Mouse (Mus musculus) heart, adult 2 months (tissue): ENCODE data around the gene Afp.

ENCODE experiments used
- CTCF ChIP-seq: fragments of 200-600 bp; IDR thresholded peaks from 2 replicates; pipeline ENCODE4 v1.8.1; 2022; ENCODE audit warnings: antibody characterized with exemption, mild to moderate bottlenecking, moderate library complexity
- EP300 ChIP-seq: fragments of 200-500 bp; IDR thresholded peaks from 2 replicates; pipeline ENCODE4 v1.6.1; 2011; ENCODE audit warnings: low read depth, low read length, control low read depth; ENCODE audit not compliant: insufficient read depth

DNA sequence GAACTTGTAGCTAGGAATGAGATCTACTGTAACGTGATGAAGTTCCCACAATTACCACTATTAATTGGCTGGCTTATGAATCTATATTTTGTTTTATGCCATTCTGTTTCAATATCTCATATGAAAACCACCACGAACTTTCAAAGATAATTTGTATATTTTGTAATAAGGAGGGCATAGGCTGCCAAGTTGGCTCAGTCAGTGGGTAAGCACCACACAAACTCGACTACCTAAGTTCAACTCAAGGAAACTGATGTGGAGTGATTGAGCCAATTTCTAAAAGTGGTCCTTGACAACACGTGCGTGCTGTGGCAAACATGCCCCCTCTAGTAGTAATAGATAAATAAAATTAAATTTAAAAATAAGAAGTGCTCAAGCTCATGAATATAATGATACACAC is 11.2 kb downstream of the Afp start:
- no peak for TF ChIP-seq EP300
- TF ChIP-seq CTCF, result no peak
